In genomic region chr5:31138968-31139425, GRCm38 (mm10) we compare ENCODE assay signal across 10 mouse cellular contexts. TPM values are rescaled to one million over a fixed set of nuclear protein-coding genes. Genes with fewer than 3 reads are reported as not detected.
A peak's percentile ranks its signal among the peaks of the same experiment; 100 is the strongest.
DNase-seq lines count a peak whose midpoint lies in the region.
"Had no signal": no experiment of that assay in that cellular context is flagged by ENCODE, and none has a peak within 500 bp of the region (broad histone marks: within the 10 kb centered on the region; RNA-seq: fewer than 3 reads in every experiment).

No protein-coding gene starts in this region.

- H3K4me1 ChIP-seq in limb, embryonic 10.5 days, result peaks cover 25% of the 10 kb centered on the region

- peak; percentile 20 for DNase-seq in adrenal gland, adult 2 months
- no peak for DNase-seq in adrenal gland, postnatal 4 days (ENCODE audit: low spot score in 2 of 2)
- DNase-seq in ovary, postnatal 14 days (ENCODE audit: low spot score), result peak; percentile 18
- no peak for DNase-seq in ovary, postnatal 10 days (ENCODE audit: low spot score)
- DNase-seq in limb, embryonic 10.5 days (ENCODE audit: low spot score), result peak; percentile 58
- peak; percentile 63 for DNase-seq in testis, postnatal 10 days (ENCODE audit: low spot score)
- DNase-seq in gastrocnemius, adult 18-20 months (ENCODE audit: low spot score), result no peak
- no peak for DNase-seq in cerebellum, adult 18-20 months

- H3K27ac ChIP-seq in limb, embryonic 10.5 days, result no peak overlapping the region

- peaks cover 15% of the 10 kb centered on the region for H3K36me3 ChIP-seq in limb, embryonic 10.5 days

- H3K27me3 ChIP-seq in limb, embryonic 10.5 days (ENCODE audit: low read depth, poor library complexity, severe bottlenecking), result peaks cover 65% of the 10 kb centered on the region

- no peak overlapping the region for H3K4me3 ChIP-seq in limb, embryonic 10.5 days

- H3K9me3 ChIP-seq in limb, embryonic 10.5 days (replicated peaks), result no peaks in the 10 kb centered on the region

- WGBS in limb, embryonic 10.5 days, result 18% methylated on average over 9 of the region's 9 CpGs

RNA-seq across cellular contexts. Expression of gene Ucn, which starts 0.4 kb away (rescaled TPM):
- not detected for total RNA-seq in adrenal gland, adult 2 months (2021)
- polyA plus RNA-seq in adrenal gland, adult 2 months (2012; rRNA removed), result not detected in 2 replicates
- total RNA-seq in adrenal gland, postnatal 4 days (2021), result not detected
- polyA plus RNA-seq in limb, embryonic 10.5 days (2016; fragmentation: Nextera tagmentation; extraction: Ambion mirVana), result not detected in 2 replicates
- total RNA-seq in gastrocnemius, adult 18-20 months (2021), result not detected
- polyA plus RNA-seq: liver, embryonic 11.5 days; spleen, adult 2 months had no signal

RNA-seq across cellular contexts. Expression of gene Mpv17, which starts 15.1 kb away (rescaled TPM):
- total RNA-seq in adrenal gland, adult 2 months (2021), result 10 to 100 TPM; 71.0 to 72.1 TPM
- polyA plus RNA-seq in adrenal gland, adult 2 months (2012; rRNA removed), result 127 and 137 TPM in 2 replicates
- total RNA-seq in adrenal gland, postnatal 4 days (2021), result 10 to 100 TPM; 51.9 to 52.7 TPM
- 54.2 and 66.0 TPM in 2 replicates for polyA plus RNA-seq in limb, embryonic 10.5 days (2016; fragmentation: Nextera tagmentation; extraction: Ambion mirVana)
- 10 to 100 TPM; 18.8 to 22.0 TPM for total RNA-seq in gastrocnemius, adult 18-20 months (2021)

RNA-seq across cellular contexts. Expression of gene Trim54, which starts 22.5 kb away (rescaled TPM):
- not detected for total RNA-seq in adrenal gland, adult 2 months (2021)
- polyA plus RNA-seq in adrenal gland, adult 2 months (2012; rRNA removed), result not detected in 2 replicates
- 1 to 10 TPM; 1.8 to 4.2 TPM for total RNA-seq in adrenal gland, postnatal 4 days (2021)
- polyA plus RNA-seq in limb, embryonic 10.5 days (2016; fragmentation: Nextera tagmentation; extraction: Ambion mirVana), result 0.23 TPM in 1 of 2 replicates, not detected in the other
- total RNA-seq in gastrocnemius, adult 18-20 months (2021), result 100 to 1,000 TPM; 438 to 512 TPM
- polyA plus RNA-seq: spleen, adult 2 months had no signal

RNA-seq across cellular contexts. Expression of gene Slc30a3, which starts 31.0 kb away (rescaled TPM):
- total RNA-seq in adrenal gland, adult 2 months (2021), result not detected
- not detected in 2 replicates for polyA plus RNA-seq in adrenal gland, adult 2 months (2012; rRNA removed)
- under 1 TPM; 0.34 to 0.50 TPM for total RNA-seq in adrenal gland, postnatal 4 days (2021)
- polyA plus RNA-seq in limb, embryonic 10.5 days (2016; fragmentation: Nextera tagmentation; extraction: Ambion mirVana), result 0.24 and 0.26 TPM in 2 replicates
- under 1 TPM in 1 of 2 experiments, not detected in 1; 0.09 TPM for total RNA-seq in gastrocnemius, adult 18-20 months (2021)

RNA-seq across cellular contexts. Expression of gene Dnajc5g, which starts 32.9 kb away (rescaled TPM):
- total RNA-seq in adrenal gland, adult 2 months (2021), result not detected
- polyA plus RNA-seq in adrenal gland, adult 2 months (2012; rRNA removed), result not detected in 2 replicates
- total RNA-seq in adrenal gland, postnatal 4 days (2021), result not detected
- polyA plus RNA-seq in limb, embryonic 10.5 days (2016; fragmentation: Nextera tagmentation; extraction: Ambion mirVana), result not detected in 2 replicates
- not detected for total RNA-seq in gastrocnemius, adult 18-20 months (2021)
- polyA plus RNA-seq: liver, embryonic 11.5 days; spleen, adult 2 months had no signal

Comparison
In these comparisons a context has a peak if more than half of its experiments do, and no peak if none do; other contexts are left out.
1. DNase-seq: peak in adrenal gland, adult 2 months (single experiment), ovary, postnatal 14 days (single experiment), limb, embryonic 10.5 days (single experiment) and testis, postnatal 10 days (single experiment); none in adrenal gland, postnatal 4 days (0 of 2), ovary, postnatal 10 days (single experiment), gastrocnemius, adult 18-20 months (single experiment) and cerebellum, adult 18-20 months (0 of 2).
2. RNA of gene Trim54, which starts 22.5 kb away (total RNA-seq): 438 to 512 TPM in gastrocnemius, adult 18-20 months; 1.8 to 4.2 TPM in adrenal gland, postnatal 4 days and not detected in adrenal gland, adult 2 months; every median in the first group is over 10 times any median in the second.